Mouse (Mus musculus) C2C12 (cell line): ENCODE measurements around the gene Kif6. TPM values are rescaled to one million over a fixed set of nuclear protein-coding genes. Genes with fewer than 3 reads are reported as not detected.

ENCODE experiments used
- H3K27me3 ChIP-seq: one replicate; pipeline ENCODE4 v1.6.1; 2011; ENCODE audit not compliant: control insufficient read depth, insufficient read depth, insufficient read length
- H3K36me3 ChIP-seq: one replicate; pipeline ENCODE4 v1.6.1; 2011; ENCODE audit not compliant: control insufficient read depth, insufficient read depth
- H3K4me3 ChIP-seq: one replicate; pipeline ENCODE4 v1.5.1; 2011; ENCODE audit warnings: mild to moderate bottlenecking, control low read depth; ENCODE audit not compliant: poor library complexity, insufficient read depth, severe bottlenecking
- H3K79me2 ChIP-seq: one replicate; pipeline ENCODE4 v1.6.1; 2011; ENCODE audit not compliant: control insufficient read depth, insufficient read depth
- H3K79me3 ChIP-seq: one replicate; pipeline ENCODE4 v1.6.1; 2011; ENCODE audit warnings: low read depth, control low read depth
- H3ac ChIP-seq: one replicate; pipeline ENCODE3; 2011; ENCODE audit warnings: low read depth; ENCODE audit not compliant: control insufficient read depth, insufficient read length
- CEBPB ChIP-seq: IDR thresholded peaks from one replicate; pipeline ENCODE4 v1.6.1; 2011; ENCODE audit warnings: low read depth, mild to moderate bottlenecking, control low read depth, moderate library complexity
- CTCF ChIP-seq: IDR thresholded peaks from one replicate; pipeline ENCODE4 v1.5.1; 2011; ENCODE audit not compliant: control insufficient read depth, insufficient read depth, insufficient read length
- FOSL1 ChIP-seq: IDR thresholded peaks from one replicate; pipeline ENCODE4 v1.8.0; 2011; ENCODE audit warnings: mild to moderate bottlenecking, low read length; ENCODE audit not compliant: poor library complexity, insufficient read depth, severe bottlenecking
- MAX ChIP-seq: IDR thresholded peaks from one replicate; pipeline ENCODE4 v1.6.1; 2011; ENCODE audit warnings: mild to moderate bottlenecking, control low read depth
- MYOD1 ChIP-seq: IDR thresholded peaks from one replicate; pipeline ENCODE4 v1.6.1; 2011; ENCODE audit warnings: low read depth; ENCODE audit not compliant: control insufficient read depth, insufficient read length
- MYOG ChIP-seq: IDR thresholded peaks from one replicate; pipeline ENCODE4 v1.6.1; 2011; ENCODE audit not compliant: control insufficient read depth, insufficient read length; ENCODE audit errors: extremely low read depth
- USF1 ChIP-seq: IDR thresholded peaks from one replicate; pipeline ENCODE4 v1.6.1; 2011; ENCODE audit warnings: low read depth, mild to moderate bottlenecking, control low read depth, moderate library complexity
- polyA plus RNA-seq: library from polyadenylated mRNA; unstranded; fragments of >200 nt; fragmentation: generic; extraction: Trizol; gene quantifications from one replicate; pipeline ENCODE4 v1.2.1, GENCODE M21; 2012; ENCODE audit warnings: missing spikeins

Kif6 gene
- polyA plus RNA-seq, 1 experiment: 0.27 TPM

GRCm38 (mm10) chr17:49837417-49837816 is 222.5 kb downstream of the Kif6 start:
- Histone ChIP-seq H3K27me3 (no peaks in the 10 kb centered on the region), H3K4me3 (no peak overlapping the region), H3K79me3 (no peaks in the 10 kb centered on the region), H3ac (no peak overlapping the region), H3K79me2 (no peaks in the 10 kb centered on the region), H3K36me3 (no peaks in the 10 kb centered on the region)
- no peak for TF ChIP-seq MYOG
- no peak for TF ChIP-seq CEBPB
- TF ChIP-seq CTCF: no peak
- no peak for TF ChIP-seq USF1
- no peak for TF ChIP-seq MYOD1
- no peak for TF ChIP-seq FOSL1
- no peak for TF ChIP-seq MAX

- Histone ChIP-seq H3K27me3 (no peaks in the 10 kb centered on the region), H3K36me3 (no peaks in the 10 kb centered on the region), H3K4me3 (no peak overlapping the region), H3K79me3 (no peaks in the 10 kb centered on the region), H3ac (no peak overlapping the region), H3K79me2 (no peaks in the 10 kb centered on the region)
- TF ChIP-seq MYOG (no peak), MYOD1 (no peak), USF1 (no peak), MAX (no peak), CTCF (no peak), CEBPB (no peak), FOSL1 (no peak)
These were observed 224.3 kb downstream of the Kif6 start for GRCm38 (mm10) chr17:49839243-49839642.

- Histone ChIP-seq H3K27me3 (no peaks in the 10 kb centered on the region), H3K79me2 (no peaks in the 10 kb centered on the region), H3K4me3 (no peak overlapping the region), H3K79me3 (no peaks in the 10 kb centered on the region), H3ac (no peak overlapping the region), H3K36me3 (no peaks in the 10 kb centered on the region)
- TF ChIP-seq CEBPB: no peak
- TF ChIP-seq USF1: no peak
- no peak for TF ChIP-seq FOSL1
- no peak for TF ChIP-seq MYOG
- no peak for TF ChIP-seq MAX
- no peak for TF ChIP-seq CTCF
- TF ChIP-seq MYOD1: no peak
These were observed 236.3 kb downstream of the Kif6 start for GRCm38 (mm10) chr17:49851210-49851609.

DNA sequence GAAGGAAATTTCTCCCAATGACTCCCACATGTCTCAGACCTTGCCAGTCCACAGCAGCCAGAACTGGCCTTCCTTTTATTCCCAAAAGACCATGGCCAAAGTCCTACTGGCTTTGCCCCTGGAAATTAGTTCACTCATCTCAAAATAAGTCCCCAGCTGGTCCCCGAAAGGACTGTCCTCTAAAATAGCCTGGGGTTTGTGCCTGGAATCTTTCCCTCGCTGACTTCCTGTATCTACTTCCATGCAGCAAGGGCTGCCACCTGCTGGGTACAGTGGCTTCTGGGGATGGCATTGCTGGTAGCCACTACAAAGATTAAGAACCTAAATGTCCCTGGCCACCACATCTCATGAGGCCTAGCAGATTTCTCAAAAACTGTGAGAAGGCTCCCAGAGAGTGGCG is 237.2 kb downstream of the Kif6 start:
- H3K4me3 ChIP-seq: no peak overlapping the region
- no peaks in the 10 kb centered on the region for H3K79me2 ChIP-seq
- no peak overlapping the region for H3ac ChIP-seq
- H3K36me3 ChIP-seq: no peaks in the 10 kb centered on the region
- H3K27me3 ChIP-seq: no peaks in the 10 kb centered on the region
- TF ChIP-seq FOSL1: no peak
- no peak for TF ChIP-seq CEBPB
- no peak for TF ChIP-seq MYOD1
- no peak for TF ChIP-seq USF1
- TF ChIP-seq MYOG: no peak
- no peak for TF ChIP-seq CTCF
- TF ChIP-seq MAX: no peak
- no peaks in the 10 kb centered on the region for H3K79me3 ChIP-seq

DNA sequence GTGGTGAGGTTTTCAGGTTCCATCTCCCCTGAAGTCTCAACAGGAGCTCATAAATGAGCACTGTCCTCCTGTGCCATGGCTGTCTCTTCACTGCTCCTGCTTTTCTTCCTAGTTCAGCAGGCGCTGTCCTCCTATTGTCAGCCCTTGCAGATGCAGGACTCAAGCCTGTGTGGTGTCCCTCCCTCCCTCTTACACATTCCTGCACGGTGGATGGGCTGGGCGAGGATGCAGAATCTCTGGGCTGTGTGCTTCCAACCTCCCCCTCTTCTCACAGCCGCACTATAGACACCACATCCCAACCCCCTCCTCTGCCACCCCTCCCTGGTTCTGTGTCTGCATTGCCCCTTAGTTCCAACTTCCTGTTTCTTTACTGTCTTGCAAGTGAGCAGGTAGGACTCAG is 240.8 kb downstream of the Kif6 start:
- no peak for TF ChIP-seq MYOD1
- TF ChIP-seq CEBPB: no peak
- TF ChIP-seq FOSL1: no peak
- no peak for TF ChIP-seq USF1
- TF ChIP-seq MYOG: no peak
- no peak for TF ChIP-seq CTCF
- TF ChIP-seq MAX: no peak
- no peaks in the 10 kb centered on the region for H3K36me3 ChIP-seq
- H3K27me3 ChIP-seq: no peaks in the 10 kb centered on the region
- no peaks in the 10 kb centered on the region for H3K79me3 ChIP-seq
- no peak overlapping the region for H3K4me3 ChIP-seq
- H3K79me2 ChIP-seq: no peaks in the 10 kb centered on the region
- no peak overlapping the region for H3ac ChIP-seq

DNA sequence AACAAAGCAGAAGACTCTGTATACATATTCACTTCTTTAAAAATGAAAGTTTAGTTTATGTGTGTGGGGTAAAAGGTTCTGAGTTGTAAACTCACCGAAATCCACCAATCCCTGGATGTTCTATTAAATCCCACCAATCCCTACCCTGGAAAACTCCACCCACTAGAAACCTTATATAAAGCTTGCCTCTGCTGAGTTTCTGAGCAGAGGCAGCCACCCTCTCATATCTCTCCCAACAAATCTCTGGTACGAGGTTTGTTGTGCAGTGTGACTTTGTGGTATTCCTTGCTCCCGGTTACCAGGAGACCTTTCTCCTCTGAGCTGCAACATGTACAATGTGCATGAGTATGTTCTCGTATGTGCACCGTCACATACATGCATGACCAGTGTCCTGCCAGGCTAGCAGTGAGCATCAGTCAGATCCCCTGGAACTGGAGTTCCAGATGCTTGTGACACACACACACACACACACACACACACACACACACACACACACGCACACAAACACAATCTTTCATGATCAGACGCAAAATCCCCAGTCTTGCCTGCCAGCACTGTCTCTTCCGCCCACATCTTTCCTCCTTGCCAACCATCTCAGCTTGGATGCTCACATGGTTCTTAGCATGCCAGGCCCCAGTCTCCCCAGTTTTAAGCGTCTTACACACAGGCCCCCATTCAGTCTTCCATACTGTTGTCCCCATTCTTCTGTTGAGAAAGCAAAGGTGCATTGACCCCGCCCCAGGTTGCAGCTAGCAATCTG is 245.3 kb downstream of the Kif6 start:
- Histone ChIP-seq H3K4me3 (no peak overlapping the region), H3K79me3 (no peaks in the 10 kb centered on the region), H3K36me3 (no peaks in the 10 kb centered on the region), H3ac (no peak overlapping the region), H3K79me2 (no peaks in the 10 kb centered on the region), H3K27me3 (no peaks in the 10 kb centered on the region)
- TF ChIP-seq FOSL1 (no peak), CTCF (no peak), MYOD1 (no peak), MYOG (no peak), USF1 (no peak), MAX (no peak), CEBPB (no peak)
